Mouse (Mus musculus) kidney, embryonic 15.5 days (tissue): ENCODE results near the gene Tmem25. TPM values are rescaled to one million over a fixed set of nuclear protein-coding genes. Genes with fewer than 3 reads are reported as not detected.

Experiments
- ATAC-seq: fragments of 200-750 bp; cut with Nextera tagmentation; replicated peaks from 2 replicates; pipeline ENCODE4 v1.8.0; 2017; ENCODE audit warnings: moderate TSS enrichment; ENCODE audit not compliant: low FRiP score
- H3K27ac ChIP-seq: fragments of 300-500 bp; sonication (generic); 2 replicates; pipeline ENCODE4 v1.5.1; 2015; ENCODE audit warnings: mild to moderate bottlenecking, inconsistent platforms
- H3K27me3 ChIP-seq: fragments of 300-500 bp; sonication (generic); 2 replicates; pipeline ENCODE4 v1.6.1; 2015; ENCODE audit warnings: inconsistent platforms
- H3K36me3 ChIP-seq: fragments of 300-500 bp; sonication (generic); 2 replicates; pipeline ENCODE4 v1.6.1; 2015; ENCODE audit warnings: inconsistent platforms
- H3K4me1 ChIP-seq: fragments of 300-500 bp; sonication (generic); 2 replicates; pipeline ENCODE4 v1.6.1; 2015; ENCODE audit warnings: inconsistent platforms
- H3K4me2 ChIP-seq: fragments of 300-500 bp; sonication (generic); 2 replicates; pipeline ENCODE4 v1.6.1; 2015; ENCODE audit warnings: moderate library complexity, mild to moderate bottlenecking, inconsistent platforms
- H3K4me3 ChIP-seq: fragments of 300-500 bp; sonication (generic); replicated peaks from 2 replicates; pipeline ENCODE4 v1.5.1; 2015; ENCODE audit warnings: mild to moderate bottlenecking, inconsistent platforms
- H3K9ac ChIP-seq: fragments of 300-500 bp; sonication (generic); 2 replicates; pipeline ENCODE4 v1.6.1; 2015; ENCODE audit warnings: mild to moderate bottlenecking, inconsistent platforms
- H3K9me3 ChIP-seq: fragments of 300-500 bp; sonication (generic); replicated peaks from 2 replicates; pipeline ENCODE4 v1.6.1; 2016; ENCODE audit warnings: inconsistent platforms
- WGBS: fragments of 180-500 bp; shearing (Covaris S2); methylation state at CpG from one replicate; pipeline ENCODE4 v1.1.7; 2015; ENCODE audit warnings: mixed read lengths; 5-methylcytosine and 5-hydroxymethylcytosine counted together
- polyA plus RNA-seq: library from polyadenylated mRNA; unstranded; fragments of >200 nt; fragmentation: Nextera tagmentation; extraction: Ambion mirVana; gene quantifications from 2 replicates; pipeline ENCODE4 v1.2.1, GENCODE M21; 2015

Gene Tmem25
- polyA plus RNA-seq, 1 experiment from 2014 or later: 24.6 TPM

DNA sequence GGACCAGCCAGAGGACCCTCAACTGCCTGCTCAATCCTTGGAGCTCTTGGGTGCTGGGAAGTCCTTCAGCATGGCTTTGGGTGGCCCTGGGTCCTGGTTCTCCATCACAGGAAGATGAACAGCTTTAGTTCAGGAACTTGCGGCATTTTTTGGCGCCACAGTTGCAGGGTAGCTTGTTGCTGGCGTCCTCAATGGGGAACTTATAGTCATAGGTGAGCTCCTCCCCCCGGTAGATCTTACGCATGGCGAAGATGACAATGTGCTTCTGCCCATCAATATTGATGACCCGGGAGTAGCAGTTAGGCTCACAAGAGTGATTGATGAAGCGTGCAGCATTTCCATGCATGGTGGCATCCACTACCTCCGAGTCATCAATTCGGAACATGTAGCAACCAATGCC, 8.7 kb upstream of the Tmem25 start:
- Histone ChIP-seq H3K9ac (no peak overlapping the region), H3K27me3 (no peaks in the 10 kb centered on the region), H3K4me1 (peaks cover 10% of the 10 kb centered on the region), H3K4me2 (no peak overlapping the region), H3K9me3 (no peaks in the 10 kb centered on the region), H3K36me3 (peaks cover 81% of the 10 kb centered on the region), H3K4me3 (no peak overlapping the region), H3K27ac (no peak overlapping the region)
- no peak for ATAC-seq
- 91% methylated on average over 10 of the region's 10 CpGs for WGBS

DNA sequence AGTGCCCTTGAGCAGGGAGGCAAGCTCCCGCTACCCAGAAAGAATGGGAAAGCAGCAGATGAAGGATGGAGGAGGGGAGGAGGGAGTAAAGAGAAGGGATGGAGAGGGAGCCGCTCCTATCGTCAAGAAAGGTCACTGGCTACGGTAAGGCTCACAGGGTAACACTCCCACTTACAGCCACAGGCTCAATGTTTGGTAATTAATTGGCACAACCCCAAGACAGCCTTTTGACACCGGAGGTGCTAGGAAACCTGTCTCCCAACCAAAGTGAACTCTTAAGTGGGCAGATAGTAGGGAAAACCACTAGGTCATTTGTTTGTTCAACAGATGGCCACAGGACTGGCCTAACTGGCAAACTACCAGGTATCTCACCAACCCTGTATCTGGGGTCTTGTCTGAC, 8.0 kb upstream of the Tmem25 start:
- H3K4me3 ChIP-seq: no peak overlapping the region
- H3K36me3 ChIP-seq: peaks cover 74% of the 10 kb centered on the region
- H3K4me2 ChIP-seq: no peak overlapping the region
- no peaks in the 10 kb centered on the region for H3K27me3 ChIP-seq
- no peak for ATAC-seq
- no peaks in the 10 kb centered on the region for H3K9me3 ChIP-seq
- no peak overlapping the region for H3K27ac ChIP-seq
- peaks cover 15% of the 10 kb centered on the region for H3K4me1 ChIP-seq
- 43% methylated on average over 5 of the region's 5 CpGs for WGBS
- no peak overlapping the region for H3K9ac ChIP-seq

DNA sequence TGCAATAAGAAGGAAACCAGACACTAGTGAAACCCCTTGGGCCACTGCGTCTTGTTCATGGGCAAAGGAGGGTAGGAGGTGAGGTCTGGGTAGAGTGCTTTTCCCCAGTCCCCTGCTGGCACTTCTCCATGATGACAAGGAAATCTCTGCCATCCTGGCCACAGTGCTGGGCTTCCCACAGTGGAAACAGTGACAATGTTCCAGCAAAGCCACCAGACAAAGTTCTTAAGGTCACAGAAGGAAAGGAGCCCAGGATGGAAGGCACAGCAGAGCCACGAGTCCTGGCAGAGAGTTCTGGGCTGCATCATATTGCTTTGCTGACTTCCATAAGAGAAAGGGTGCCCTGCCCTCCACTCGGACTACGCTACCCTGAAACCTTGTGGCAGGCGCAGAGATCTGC, 6.4 kb upstream of the Tmem25 start:
- 90% methylated on average over 5 of the region's 5 CpGs for WGBS
- H3K9me3 ChIP-seq: no peaks in the 10 kb centered on the region
- no peak overlapping the region for H3K27ac ChIP-seq
- H3K27me3 ChIP-seq: no peaks in the 10 kb centered on the region
- H3K9ac ChIP-seq: no peak overlapping the region
- H3K4me1 ChIP-seq: peaks cover 21% of the 10 kb centered on the region
- no peak overlapping the region for H3K4me2 ChIP-seq
- no peak overlapping the region for H3K4me3 ChIP-seq
- ATAC-seq: no peak
- H3K36me3 ChIP-seq: peaks cover 59% of the 10 kb centered on the region

DNA sequence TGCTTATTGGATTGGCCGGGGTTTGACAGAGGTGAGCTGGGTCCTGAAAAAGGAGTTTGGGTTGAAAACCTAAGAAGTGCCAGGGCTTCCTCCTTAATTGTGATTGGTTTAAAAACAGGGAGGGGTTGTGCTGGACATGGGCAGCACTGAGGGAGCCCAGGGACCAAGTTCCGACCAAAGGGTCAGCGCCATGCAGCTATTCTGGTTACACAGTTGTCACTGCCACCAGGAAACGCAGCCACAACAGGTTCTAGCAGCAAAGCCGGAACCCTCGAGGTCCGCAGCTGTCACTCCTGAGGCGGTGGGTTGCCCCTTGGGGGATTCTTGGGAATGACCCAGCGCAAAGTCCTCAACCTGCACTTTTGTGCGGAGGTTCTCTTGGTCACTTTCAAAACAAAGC, 5.6 kb upstream of the Tmem25 start:
- H3K4me2 ChIP-seq: no peak overlapping the region
- H3K27me3 ChIP-seq: no peaks in the 10 kb centered on the region
- peaks cover 30% of the 10 kb centered on the region for H3K4me1 ChIP-seq
- H3K9ac ChIP-seq: no peak overlapping the region
- H3K9me3 ChIP-seq: no peaks in the 10 kb centered on the region
- no peak overlapping the region for H3K27ac ChIP-seq
- H3K4me3 ChIP-seq: no peak overlapping the region
- WGBS: 87% methylated on average over 10 of the region's 10 CpGs
- ATAC-seq: no peak
- peaks cover 51% of the 10 kb centered on the region for H3K36me3 ChIP-seq

DNA sequence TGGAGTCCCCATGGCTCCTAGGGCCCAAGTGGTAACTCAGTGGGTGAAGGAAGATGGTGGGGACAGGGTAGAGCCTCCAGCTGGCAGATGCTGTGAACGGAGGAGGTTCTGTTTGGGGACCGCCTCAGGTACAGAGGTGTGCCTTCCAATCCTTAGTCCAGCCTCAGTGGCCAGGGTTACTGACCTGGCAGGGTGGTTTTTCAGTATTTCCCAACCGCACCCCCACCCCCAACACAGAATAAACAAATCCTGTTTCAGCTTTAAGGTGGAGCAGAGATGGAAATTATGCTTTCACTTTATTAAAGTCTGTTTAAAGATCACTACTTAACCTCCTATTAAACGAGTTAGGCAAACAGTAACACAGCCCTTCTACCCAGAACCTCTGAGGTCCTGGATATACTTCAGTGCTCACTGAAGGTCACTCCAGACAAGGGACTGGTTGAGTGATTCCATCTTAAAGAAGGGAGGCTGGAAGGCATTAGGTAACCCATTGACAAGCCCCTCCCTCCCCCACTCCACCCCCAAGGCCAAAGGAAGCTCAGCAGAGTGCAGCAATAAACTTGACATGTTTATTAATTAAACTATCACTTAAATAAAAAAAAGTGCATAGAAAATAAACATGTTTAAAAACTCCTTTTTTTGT, 3.8 kb upstream of the Tmem25 start, which contains the start of gene Ttc36:
Ttc36 (minus strand) TSS at position 265 of the 643 bp plus-strand sequence.
- H3K9me3 ChIP-seq: no peaks in the 10 kb centered on the region
- H3K4me2 ChIP-seq: peak within 1 kb of the TSS; percentile 14
- H3K4me3 ChIP-seq: 0 out of 2 replicates have a peak within 1 kb of the TSS, but pooled peaks have one; percentile 6
- peak within 1 kb of the TSS; percentile 88 for H3K27ac ChIP-seq
- 45% methylated on average over 4 of the region's 4 CpGs for WGBS
- H3K36me3 ChIP-seq: peaks cover 33% of the 10 kb centered on the region
- peaks cover 41% of the 10 kb centered on the region for H3K4me1 ChIP-seq
- ATAC-seq: peak; percentile 81
- H3K27me3 ChIP-seq: peaks cover 6% of the 10 kb centered on the region
- 0 out of 2 replicates have a peak within 1 kb of the TSS, but pooled peaks have one; percentile 12 for H3K9ac ChIP-seq

- H3K27ac ChIP-seq: peak overlapping the region; percentile 88; the same call in 1 of the 2 replicates
- peaks cover 41% of the 10 kb centered on the region for H3K4me1 ChIP-seq
- H3K9ac ChIP-seq: no peak overlapping the region
- 79% methylated on average over 6 of the region's 6 CpGs for WGBS
- ATAC-seq: no peak
- peaks cover 8% of the 10 kb centered on the region for H3K27me3 ChIP-seq
- H3K4me2 ChIP-seq: peak overlapping the region; percentile 14
- H3K36me3 ChIP-seq: peaks cover 21% of the 10 kb centered on the region
- H3K9me3 ChIP-seq: no peaks in the 10 kb centered on the region
- 0 out of 2 replicates have a peak overlapping the region, but pooled peaks have one; percentile 6 for H3K4me3 ChIP-seq
These were observed 2.6 kb upstream of the Tmem25 start for GRCm38 (mm10) chr9:44801669-44802068.

DNA sequence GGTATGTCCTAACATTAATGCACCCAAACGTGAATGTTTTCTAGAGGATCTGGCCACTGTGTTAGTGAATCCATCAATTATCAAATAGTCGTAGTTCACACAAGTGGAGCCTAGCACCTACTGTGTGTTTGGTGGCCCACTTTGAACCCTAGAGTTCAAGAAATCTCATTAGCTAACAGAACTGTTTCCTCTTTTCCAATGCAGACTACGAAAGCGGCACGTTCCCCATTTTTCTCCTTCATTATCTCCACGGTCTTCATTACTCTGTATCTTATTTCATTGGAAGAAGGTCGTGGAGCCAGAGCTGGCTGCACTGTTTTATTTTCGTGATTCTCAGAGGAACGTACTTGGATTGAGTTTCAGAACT, 834 bp upstream of the Tmem25 start:
- 26% methylated on average over 9 of the region's 9 CpGs for WGBS
- H3K27ac ChIP-seq: peak overlapping the region; percentile 91
- peak overlapping the region; percentile 62 for H3K9ac ChIP-seq

DNA sequence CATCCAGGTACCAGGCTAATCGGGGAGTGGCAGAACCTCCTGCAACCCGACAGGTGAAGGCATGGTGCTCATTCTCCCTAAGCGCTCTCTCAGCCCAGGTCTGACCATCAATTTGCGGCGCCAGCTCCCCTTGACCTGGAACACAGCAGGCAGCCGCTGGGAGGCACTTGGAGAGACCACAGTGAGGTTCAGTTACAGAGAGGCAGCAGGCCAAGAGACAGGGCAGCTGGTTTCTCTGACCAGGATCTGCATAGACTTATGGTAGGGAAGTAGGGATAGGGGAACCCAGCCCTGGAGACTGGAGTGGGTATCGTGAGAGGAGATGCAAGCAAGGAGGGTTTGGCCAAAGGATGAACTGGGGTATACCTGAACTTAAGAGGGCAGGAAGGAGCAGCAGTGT, 809 bp downstream of the Tmem25 start:
- Histone ChIP-seq H3K9ac (no peak overlapping the region), H3K36me3 (no peaks in the 10 kb centered on the region), H3K27me3 (peaks cover 8% of the 10 kb centered on the region), H3K4me2 (peak overlapping the region; percentile 93), H3K9me3 (no peaks in the 10 kb centered on the region), H3K27ac (no peak overlapping the region), H3K4me1 (peaks cover 35% of the 10 kb centered on the region), H3K4me3 (peak overlapping the region; percentile 63)
- 43% methylated on average over 7 of the region's 7 CpGs for WGBS
- no peak for ATAC-seq

More for the DNA sequence above, 834 bp upstream of the Tmem25 start:
- Histone ChIP-seq H3K36me3 (peaks cover 5% of the 10 kb centered on the region), H3K9me3 (no peaks in the 10 kb centered on the region), H3K4me3 (peak overlapping the region; percentile 63), H3K4me1 (peaks cover 41% of the 10 kb centered on the region), H3K4me2 (peak overlapping the region; percentile 93), H3K27me3 (peaks cover 8% of the 10 kb centered on the region)
- no peak for ATAC-seq

GRCm38 (mm10) chr9:44792842-44793241, 6.3 kb downstream of the Tmem25 start:
- Histone ChIP-seq H3K27me3 (peaks cover under 1% of the 10 kb centered on the region), H3K4me2 (no peak overlapping the region), H3K4me3 (no peak overlapping the region), H3K27ac (no peak overlapping the region), H3K9me3 (no peaks in the 10 kb centered on the region), H3K36me3 (peaks cover 50% of the 10 kb centered on the region), H3K9ac (no peak overlapping the region), H3K4me1 (no peaks in the 10 kb centered on the region)
- 86% methylated on average over 9 of the region's 9 CpGs for WGBS
- no peak for ATAC-seq

DNA sequence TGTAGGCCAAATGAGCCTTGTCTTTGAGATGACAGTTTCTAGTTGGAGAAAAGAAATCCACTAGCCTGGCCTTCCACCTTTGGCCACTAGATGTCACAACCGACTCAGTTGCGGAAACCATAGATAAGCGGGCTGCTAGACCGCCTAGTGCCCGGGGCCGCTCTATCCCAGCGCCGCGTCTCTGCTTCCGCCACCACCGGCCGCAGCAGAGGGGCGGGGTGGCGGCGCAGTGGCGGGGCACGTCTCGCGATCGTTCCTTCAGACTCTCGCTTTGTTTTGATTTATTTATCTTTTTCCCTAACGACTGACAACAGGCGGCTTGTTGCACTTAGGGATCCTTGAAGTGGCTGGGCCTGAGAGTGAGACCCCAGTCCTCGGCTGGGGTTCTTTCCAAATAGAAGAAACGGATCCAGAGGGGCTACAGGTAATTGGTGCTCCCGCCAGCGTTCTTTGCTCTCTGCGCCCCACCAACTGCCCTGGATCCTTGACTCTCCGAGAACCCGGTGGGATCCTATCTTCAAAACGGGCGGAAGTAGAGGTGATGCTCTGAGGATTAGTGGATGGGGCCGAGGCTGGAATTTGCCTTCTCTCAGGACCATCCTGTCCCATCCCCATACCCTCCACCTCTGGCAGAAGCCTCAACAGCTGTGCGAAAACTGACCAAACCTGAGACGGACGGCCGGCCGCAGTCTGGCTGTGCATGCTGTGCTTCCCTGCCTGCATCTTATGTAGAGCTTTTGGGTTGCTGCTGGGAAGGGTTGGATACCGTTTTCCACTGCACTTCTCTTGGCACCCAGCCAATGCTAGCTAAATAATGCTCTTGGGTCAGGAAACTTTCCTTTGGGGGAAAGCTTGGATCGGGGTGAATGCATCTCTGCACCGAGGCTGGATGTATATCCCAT, 26.1 kb downstream of the Tmem25 start:
- Histone ChIP-seq H3K27me3 (no peaks in the 10 kb centered on the region), H3K4me1 (peaks cover 6% of the 10 kb centered on the region), H3K4me2 (peak overlapping the region; percentile 66), H3K9ac (peak overlapping the region; percentile 83), H3K27ac (peak overlapping the region; percentile 88), H3K9me3 (no peaks in the 10 kb centered on the region; the same call in 1 of the 2 replicates), H3K4me3 (peak overlapping the region; percentile 68), H3K36me3 (peaks cover 28% of the 10 kb centered on the region)
- WGBS: under 1% methylated on average over 41 of the region's 41 CpGs
- ATAC-seq: peak; percentile 98

GRCm38 (mm10) chr9:44772392-44772749, 26.7 kb downstream of the Tmem25 start:
- peaks cover 6% of the 10 kb centered on the region for H3K4me1 ChIP-seq
- H3K9ac ChIP-seq: no peak overlapping the region
- no peak overlapping the region for H3K4me2 ChIP-seq
- no peaks in the 10 kb centered on the region; the same call in 1 of the 2 replicates for H3K9me3 ChIP-seq
- peak overlapping the region; percentile 68; the same call in 1 of the 2 replicates for H3K4me3 ChIP-seq
- H3K36me3 ChIP-seq: peaks cover 26% of the 10 kb centered on the region
- 21% methylated on average over 5 of the region's 5 CpGs for WGBS
- H3K27me3 ChIP-seq: no peaks in the 10 kb centered on the region
- ATAC-seq: no peak
- peak overlapping the region; percentile 57; the same call in 1 of the 2 replicates for H3K27ac ChIP-seq

- no peaks in the 10 kb centered on the region for H3K27me3 ChIP-seq
- no peak for ATAC-seq
- H3K9me3 ChIP-seq: no peaks in the 10 kb centered on the region; the same call in 1 of the 2 replicates
- no peak overlapping the region for H3K4me3 ChIP-seq
- H3K4me2 ChIP-seq: no peak overlapping the region
- peaks cover 17% of the 10 kb centered on the region for H3K36me3 ChIP-seq
- peaks cover 6% of the 10 kb centered on the region for H3K4me1 ChIP-seq
- 93% methylated on average over 5 of the region's 5 CpGs for WGBS
- no peak overlapping the region for H3K27ac ChIP-seq
- H3K9ac ChIP-seq: no peak overlapping the region
These were observed 27.7 kb downstream of the Tmem25 start for GRCm38 (mm10) chr9:44771376-44771775.
